ENCODE assay signal across 15 mouse cellular contexts in the genomic region with DNA sequence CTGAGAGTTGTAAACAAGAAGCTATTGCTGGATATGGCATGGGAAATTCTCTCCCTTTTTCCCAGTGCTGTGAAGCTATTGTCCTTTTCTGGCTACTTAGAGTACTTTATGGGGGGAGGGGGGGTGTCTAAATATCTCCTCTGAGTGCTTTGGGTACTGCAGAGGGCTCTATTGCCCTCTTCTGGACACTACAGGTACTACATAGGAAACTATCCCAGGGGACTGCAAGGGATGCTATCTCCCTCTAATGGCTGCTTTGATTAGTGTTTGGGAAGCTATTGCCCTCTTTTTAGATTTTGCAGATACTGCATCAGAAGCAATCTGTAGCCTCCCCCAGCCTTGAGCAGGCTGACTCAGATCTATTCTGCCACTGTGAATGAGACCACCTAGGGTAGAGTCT. TPM values are rescaled to one million over a fixed set of nuclear protein-coding genes. Genes with fewer than 3 reads are reported as not detected.
A peak's percentile ranks its signal among the peaks of the same experiment; 100 is the strongest.
DNase-seq lines count a peak whose midpoint lies in the region; ATAC-seq and TF ChIP-seq lines count a peak whose summit lies in the region.
"Had no signal": no experiment of that assay in that cellular context is flagged by ENCODE, and none has a peak within 500 bp of the region (broad histone marks: within the 10 kb centered on the region; RNA-seq: fewer than 3 reads in every experiment).

No protein-coding gene starts in this region.

- H3K4me2 ChIP-seq in hindbrain, embryonic 14.5 days (replicated peaks): no peak overlapping the region
- H3K4me2 ChIP-seq: heart, embryonic 12.5 days; hindbrain, embryonic 12.5 days; liver, embryonic 13.5 days had no signal

- TF ChIP-seq CTCF in left cerebral cortex, adult 2 months (IDR thresholded peaks at IDR 0.05): peak; percentile 54
- TF ChIP-seq CTCF in E14TG2a.4 (conservative IDR thresholded peaks at IDR 0.05; ENCODE audit: low read length): peak; percentile 49

- H3K27ac ChIP-seq in left cerebral cortex, adult 2 months: no peak overlapping the region
- no peak overlapping the region for H3K27ac ChIP-seq in hindbrain, embryonic 14.5 days
- H3K27ac ChIP-seq: hindbrain, embryonic 12.5 days; liver, embryonic 13.5 days had no signal

- no peak overlapping the region for H3K9ac ChIP-seq in hindbrain, embryonic 14.5 days
- H3K9ac ChIP-seq: heart, embryonic 12.5 days; hindbrain, embryonic 12.5 days; liver, embryonic 13.5 days had no signal

- DNase-seq in cerebellum, postnatal 10 days: peak; percentile 0 to 8
- DNase-seq in cerebellum, postnatal 4 days (ENCODE audit: low spot score in 2 of 2): no peak
- no peak for DNase-seq in left cerebral cortex, adult 2 months (ENCODE audit: extremely low spot score in 1 of 2, low spot score in 2 of 2)
- no peak for DNase-seq in left cerebral cortex, adult 11 months (ENCODE audit: low spot score)
- DNase-seq in brain, adult 2 months (ENCODE audit: low read depth, low spot score): peak; percentile 17
- DNase-seq in spleen, postnatal 14 days (ENCODE audit: low spot score in 2 of 2): no peak
- no peak for DNase-seq in hindbrain, embryonic 14.5 days (ENCODE audit: low spot score)
- DNase-seq: liver, embryonic 13.5 days; right cerebral cortex, adult 18-20 months; thymus, postnatal 36 days had no signal

- intact Hi-C loops in left cerebral cortex, adult 2 months (cut with DNase I): no loop called here

- H3K4me3 ChIP-seq in left cerebral cortex, adult 2 months: no peak overlapping the region
- no peak overlapping the region for H3K4me3 ChIP-seq in E14TG2a.4 (replicated peaks; ENCODE audit: low read length)
- H3K4me3 ChIP-seq in hindbrain, embryonic 14.5 days (replicated peaks; ENCODE audit: low read length): no peak overlapping the region
- H3K4me3 ChIP-seq: heart, embryonic 12.5 days; hindbrain, embryonic 12.5 days; liver, embryonic 13.5 days had no signal

- no peaks in the 10 kb centered on the region for H3K27me3 ChIP-seq in E14TG2a.4 (ENCODE audit: insufficient read depth, low read length)
- no peaks in the 10 kb centered on the region for H3K27me3 ChIP-seq in hindbrain, embryonic 14.5 days (ENCODE audit: control insufficient read depth, insufficient read depth, low read length)
- H3K27me3 ChIP-seq: heart, embryonic 12.5 days; hindbrain, embryonic 12.5 days; liver, embryonic 13.5 days had no signal

- H3K9me3 ChIP-seq in E14TG2a.4 (ENCODE audit: low read length): no peaks in the 10 kb centered on the region
- H3K9me3 ChIP-seq in hindbrain, embryonic 14.5 days (ENCODE audit: control insufficient read depth, low read length): no peaks in the 10 kb centered on the region
- H3K9me3 ChIP-seq: liver, embryonic 13.5 days had no signal

- no peaks in the 10 kb centered on the region for H3K36me3 ChIP-seq in E14TG2a.4 (ENCODE audit: insufficient read depth, low read length)
- H3K36me3 ChIP-seq in hindbrain, embryonic 14.5 days (replicated peaks; ENCODE audit: control insufficient read depth, insufficient read depth): no peaks in the 10 kb centered on the region
- H3K36me3 ChIP-seq: heart, embryonic 12.5 days; hindbrain, embryonic 12.5 days; liver, embryonic 13.5 days had no signal

- no peaks in the 10 kb centered on the region for H3K4me1 ChIP-seq in E14TG2a.4 (replicated peaks; ENCODE audit: low read depth, low read length)
- no peaks in the 10 kb centered on the region for H3K4me1 ChIP-seq in hindbrain, embryonic 14.5 days (replicated peaks; ENCODE audit: control insufficient read depth, insufficient read depth, low read length)
- H3K4me1 ChIP-seq: heart, embryonic 12.5 days; hindbrain, embryonic 12.5 days; liver, embryonic 13.5 days had no signal

- ATAC-seq in hindbrain, embryonic 14.5 days (ENCODE audit: low FRiP score): no peak

RNA-seq across cellular contexts. Expression of a gene that starts 55.8 kb away (rescaled TPM):
- total RNA-seq in left cerebral cortex, adult 2 months (2021): not detected
- not detected in 2 replicates for polyA plus RNA-seq in hindbrain, embryonic 14.5 days (2014; fragmentation: Nextera tagmentation; extraction: Ambion mirVana)
- total RNA-seq: layer of hippocampus, adult 18-20 months; megakaryocyte, adult 5-6 weeks had no signal
- polyA plus RNA-seq: heart, embryonic 12.5 days; hindbrain, embryonic 12.5 days; liver, embryonic 13.5 days had no signal

Comparison
In these comparisons a context has a peak if more than half of its experiments do, and no peak if none do; other contexts are left out.
1. DNase-seq: peak in cerebellum, postnatal 10 days (2 of 2) and brain, adult 2 months (single experiment); none in cerebellum, postnatal 4 days (0 of 2), left cerebral cortex, adult 2 months (0 of 2), left cerebral cortex, adult 11 months (single experiment), spleen, postnatal 14 days (0 of 2) and hindbrain, embryonic 14.5 days (single experiment).